Mouse (Mus musculus): ENCODE measurements at regions not wholly inside any gene's neighbourhood (a gene's known extent, or its start where the extent isn't known, plus 50 kb on each side); places are given as distances from the start of the nearest gene placed in this dataset.

- 67% methylated on average over 4 of the region's 4 CpGs for WGBS (ENCODE audit: insufficient replicate concordance)
- TF ChIP-seq EP300 (IDR thresholded peaks at IDR 0.05; ENCODE audit: low read depth): no peak
- TF ChIP-seq CTCF (IDR thresholded peaks at IDR 0.05; ENCODE audit: low read depth): no peak
- Histone ChIP-seq H3K27ac (no peak overlapping the region), H3K27me3 (ENCODE audit: control insufficient read depth, insufficient read depth, low read length) (no peaks in the 10 kb centered on the region), H3K4me3 (ENCODE audit: insufficient read depth in 1 of 2, low read depth in 2 of 2, low read length in 2 of 2) (no peak overlapping the region), H3K4me1 (replicated peaks; ENCODE audit: control insufficient read depth in 2 of 2, insufficient read depth in 2 of 2, low read length in 1 of 2) (no peaks in the 10 kb centered on the region), H3K4me2 (ENCODE audit: low read depth) (no peak overlapping the region), H3K36me3 (replicated peaks; ENCODE audit: control insufficient read depth, insufficient read depth, low read depth) (no peaks in the 10 kb centered on the region), H3K9ac (replicated peaks) (no peak overlapping the region), H3K9me3 (ENCODE audit: control insufficient read depth, low read length) (no peaks in the 10 kb centered on the region)
- DNase-seq (ENCODE audit: low read depth in 3 of 3, low spot score in 3 of 3) (no peak), ATAC-seq (ENCODE audit: insufficient read depth) (no peak)
Measured at GRCm38 (mm10) chr12:71563219-71563618, 253.5 kb downstream of the Dact1 start.

GRCm38 (mm10) chr12:71566371-71566770 is 256.7 kb downstream of the Dact1 start:
- no peak overlapping the region for H3K4me2 ChIP-seq (ENCODE audit: low read depth)
- no peak overlapping the region for H3K27ac ChIP-seq
- ATAC-seq (ENCODE audit: insufficient read depth) (no peak), DNase-seq (ENCODE audit: low read depth in 3 of 3, low spot score in 3 of 3) (no peak)
- no peak overlapping the region for H3K9ac ChIP-seq (replicated peaks)
- no peak overlapping the region for H3K4me3 ChIP-seq (ENCODE audit: insufficient read depth in 1 of 2, low read depth in 2 of 2, low read length in 2 of 2)
- no peak for TF ChIP-seq CTCF (IDR thresholded peaks at IDR 0.05; ENCODE audit: low read depth)
- TF ChIP-seq EP300 (IDR thresholded peaks at IDR 0.05; ENCODE audit: low read depth): no peak
- H3K36me3 ChIP-seq (replicated peaks; ENCODE audit: control insufficient read depth, insufficient read depth, low read depth): no peaks in the 10 kb centered on the region
- no peaks in the 10 kb centered on the region for H3K27me3 ChIP-seq (ENCODE audit: control insufficient read depth, insufficient read depth, low read length)
- no peaks in the 10 kb centered on the region for H3K9me3 ChIP-seq (ENCODE audit: control insufficient read depth, low read length)
- WGBS (ENCODE audit: insufficient replicate concordance): 50% methylated on average over 3 of the region's 3 CpGs
- H3K4me1 ChIP-seq (replicated peaks; ENCODE audit: control insufficient read depth in 2 of 2, insufficient read depth in 2 of 2, low read length in 1 of 2): no peaks in the 10 kb centered on the region

- WGBS (ENCODE audit: insufficient replicate concordance): 69% methylated on average over 5 of the region's 5 CpGs
- no peak overlapping the region for H3K9ac ChIP-seq (replicated peaks)
- no peaks in the 10 kb centered on the region for H3K9me3 ChIP-seq (ENCODE audit: control insufficient read depth, low read length)
- H3K4me3 ChIP-seq (ENCODE audit: insufficient read depth in 1 of 2, low read depth in 2 of 2, low read length in 2 of 2): no peak overlapping the region
- no peak overlapping the region for H3K4me2 ChIP-seq (ENCODE audit: low read depth)
- H3K27me3 ChIP-seq (ENCODE audit: control insufficient read depth, insufficient read depth, low read length): no peaks in the 10 kb centered on the region
- no peak overlapping the region for H3K27ac ChIP-seq
- no peak for DNase-seq (ENCODE audit: low read depth in 3 of 3, low spot score in 3 of 3)
- no peaks in the 10 kb centered on the region for H3K4me1 ChIP-seq (replicated peaks; ENCODE audit: control insufficient read depth in 2 of 2, insufficient read depth in 2 of 2, low read length in 1 of 2)
- no peaks in the 10 kb centered on the region for H3K36me3 ChIP-seq (replicated peaks; ENCODE audit: control insufficient read depth, insufficient read depth, low read depth)
- TF ChIP-seq CTCF (IDR thresholded peaks at IDR 0.05; ENCODE audit: low read depth): no peak
- no peak for TF ChIP-seq EP300 (IDR thresholded peaks at IDR 0.05; ENCODE audit: low read depth)
- no peak for ATAC-seq (ENCODE audit: insufficient read depth)
Measured at GRCm38 (mm10) chr12:71568251-71568650, 258.6 kb downstream of the Dact1 start.

GRCm38 (mm10) chr12:71568880-71569390 is 259.3 kb downstream of the Dact1 start:
- DNase-seq (ENCODE audit: low read depth in 3 of 3, low spot score in 3 of 3): no peak
- TF ChIP-seq EP300 (IDR thresholded peaks at IDR 0.05; ENCODE audit: low read depth): no peak
- no peak for TF ChIP-seq CTCF (IDR thresholded peaks at IDR 0.05; ENCODE audit: low read depth)
- Histone ChIP-seq H3K9ac (replicated peaks) (no peak overlapping the region), H3K27me3 (ENCODE audit: control insufficient read depth, insufficient read depth, low read length) (no peaks in the 10 kb centered on the region), H3K9me3 (ENCODE audit: control insufficient read depth, low read length) (no peaks in the 10 kb centered on the region), H3K27ac (no peak overlapping the region), H3K4me2 (ENCODE audit: low read depth) (no peak overlapping the region), H3K36me3 (replicated peaks; ENCODE audit: control insufficient read depth, insufficient read depth, low read depth) (no peaks in the 10 kb centered on the region), H3K4me3 (ENCODE audit: insufficient read depth in 1 of 2, low read depth in 2 of 2, low read length in 2 of 2) (no peak overlapping the region), H3K4me1 (replicated peaks; ENCODE audit: control insufficient read depth in 2 of 2, insufficient read depth in 2 of 2, low read length in 1 of 2) (no peaks in the 10 kb centered on the region)
- 68% methylated on average over 6 of the region's 6 CpGs for WGBS (ENCODE audit: insufficient replicate concordance)
- ATAC-seq (ENCODE audit: insufficient read depth): no peak

GRCm38 (mm10) chr12:71569662-71570061 is 260.0 kb downstream of the Dact1 start:
- ATAC-seq (ENCODE audit: insufficient read depth) (no peak), DNase-seq (ENCODE audit: low read depth in 3 of 3, low spot score in 3 of 3) (no peak)
- WGBS (ENCODE audit: insufficient replicate concordance): 51% methylated on average over 12 of the region's 12 CpGs
- no peak overlapping the region for H3K4me3 ChIP-seq (ENCODE audit: insufficient read depth in 1 of 2, low read depth in 2 of 2, low read length in 2 of 2)
- H3K4me2 ChIP-seq (ENCODE audit: low read depth): no peak overlapping the region
- no peak overlapping the region for H3K9ac ChIP-seq (replicated peaks)
- H3K4me1 ChIP-seq (replicated peaks; ENCODE audit: control insufficient read depth in 2 of 2, insufficient read depth in 2 of 2, low read length in 1 of 2): no peaks in the 10 kb centered on the region; a peak in 1 of 4 replicates
- no peaks in the 10 kb centered on the region for H3K36me3 ChIP-seq (replicated peaks; ENCODE audit: control insufficient read depth, insufficient read depth, low read depth)
- TF ChIP-seq CTCF (IDR thresholded peaks at IDR 0.05; ENCODE audit: low read depth) (no peak), EP300 (IDR thresholded peaks at IDR 0.05; ENCODE audit: low read depth) (no peak)
- no peaks in the 10 kb centered on the region for H3K9me3 ChIP-seq (ENCODE audit: control insufficient read depth, low read length)
- no peak overlapping the region for H3K27ac ChIP-seq
- H3K27me3 ChIP-seq (ENCODE audit: control insufficient read depth, insufficient read depth, low read length): no peaks in the 10 kb centered on the region

Measured in liver, embryonic 14.5 days (tissue).